Mouse (Mus musculus) A20 (cell line): ENCODE data around the gene Krt27.

Source experiments
- DNase-seq: peaks from one replicate; pipeline ENCODE4 v3.0.0-alpha.2; 2011; ENCODE audit warnings: low read depth, low spot score

Gene Krt27

DNA sequence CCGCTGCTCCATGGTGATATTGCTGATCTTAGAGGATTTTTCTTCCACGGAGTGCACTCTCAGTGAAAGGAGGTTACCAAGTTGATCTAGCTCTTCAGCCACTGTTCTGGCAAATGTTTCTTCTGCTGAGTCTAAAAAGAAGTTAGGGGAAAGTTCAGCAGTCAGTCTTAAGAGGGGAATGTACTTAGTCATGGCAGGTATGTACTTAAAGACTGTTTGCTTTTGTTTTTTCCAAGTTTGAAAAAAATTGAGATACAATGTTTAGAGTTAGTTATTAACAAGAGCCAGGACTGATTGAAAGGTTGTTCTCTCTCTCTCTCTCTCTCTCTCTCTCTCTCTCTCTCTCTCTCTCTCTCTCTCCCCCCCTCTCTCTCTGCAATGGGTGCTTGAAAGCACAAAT is 21.2 kb downstream of the Krt27 start:
- DNase-seq: no peak

GRCm38 (mm10) chr11:99322851-99323250 is 28.1 kb downstream of the Krt27 start, which contains the start of gene Krt25:
Krt25 (minus strand) TSS chr11:99322951.
- DNase-seq: no peak

GRCm38 (mm10) chr11:99321094-99321493 is 29.8 kb downstream of the Krt27 start:
- no peak for DNase-seq

- DNase-seq: no peak
These were observed 31.8 kb downstream of the Krt27 start for GRCm38 (mm10) chr11:99319127-99319526.

DNA sequence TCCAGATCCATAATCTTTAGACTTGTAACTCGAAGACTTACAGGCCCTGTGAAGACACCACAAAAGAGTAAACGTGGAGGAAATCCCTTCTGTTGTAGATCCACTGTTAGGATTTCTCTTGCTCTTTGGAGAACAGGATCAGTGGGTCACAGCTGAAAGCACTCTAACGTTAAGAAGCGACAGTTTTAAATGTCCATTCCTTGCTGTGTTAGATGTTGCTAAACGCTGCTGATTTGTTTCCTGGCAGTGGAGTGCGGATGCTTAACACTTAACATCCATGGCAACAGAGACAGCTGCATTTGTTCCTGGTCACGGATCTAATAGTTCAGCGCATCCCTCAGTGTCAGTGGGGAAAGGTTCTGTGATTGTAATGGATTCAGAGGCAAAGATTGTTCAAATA is 34.4 kb downstream of the Krt27 start:
- DNase-seq: no peak

DNA sequence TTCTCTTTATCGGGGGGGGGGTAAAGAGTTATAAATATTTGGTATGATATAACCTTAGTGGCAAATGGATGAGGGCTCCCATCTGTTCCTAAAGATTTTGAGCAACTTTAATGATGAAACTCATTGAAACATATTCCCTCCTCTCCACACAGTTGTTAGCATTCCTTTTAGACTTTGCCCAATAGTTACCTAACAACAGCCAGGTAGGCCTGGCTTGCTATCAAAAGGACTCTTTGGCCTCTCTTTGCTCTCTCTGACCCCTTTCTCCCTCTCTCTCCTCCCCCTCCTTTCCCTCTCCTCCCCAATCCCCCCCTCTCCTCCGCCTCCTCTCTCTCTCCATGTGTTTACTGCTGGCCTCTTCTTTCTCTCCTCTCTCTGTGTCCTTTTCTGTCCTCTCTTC is 36.3 kb downstream of the Krt27 start:
- no peak for DNase-seq

GRCm38 (mm10) chr11:99310882-99311281 is 40.0 kb downstream of the Krt27 start:
- DNase-seq: peak; percentile 60

DNA sequence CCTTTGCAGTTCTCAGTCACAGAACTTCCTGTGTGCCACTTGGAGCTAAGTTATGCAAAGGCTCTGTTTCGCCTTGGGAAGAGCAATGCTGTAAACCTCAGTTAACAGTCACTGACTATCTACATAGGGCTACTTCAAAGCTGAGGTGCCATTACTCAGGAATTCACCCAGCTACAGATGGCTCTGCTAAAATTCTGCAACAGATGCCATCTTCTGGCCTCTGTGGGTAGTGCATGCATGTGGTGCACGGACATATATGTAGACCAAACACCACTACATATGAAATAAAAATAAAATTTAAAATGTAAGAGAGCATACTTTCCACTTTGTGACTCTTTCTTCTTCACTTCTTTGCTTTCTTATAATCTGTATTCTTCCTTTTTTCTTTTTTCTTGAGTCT is 43.3 kb downstream of the Krt27 start:
- peak; percentile 73 for DNase-seq
